Mouse (Mus musculus) spleen, adult 2 months (tissue): Measurements from ENCODE around the gene Xkr7.

Source experiments
- CTCF ChIP-seq: fragments of 200-500 bp; IDR thresholded peaks from 2 replicates; pipeline ENCODE4 v1.5.1; 2011; ENCODE audit warnings: mild to moderate bottlenecking, inconsistent platforms; ENCODE audit not compliant: insufficient read depth, insufficient read length, insufficient replicate concordance; ENCODE audit errors: extremely low read depth
- POLR2A ChIP-seq: fragments of 200-500 bp; IDR thresholded peaks from 2 replicates; pipeline ENCODE4 v1.6.1; 2011; ENCODE audit warnings: low read depth, low read length, inconsistent platforms

DNA sequence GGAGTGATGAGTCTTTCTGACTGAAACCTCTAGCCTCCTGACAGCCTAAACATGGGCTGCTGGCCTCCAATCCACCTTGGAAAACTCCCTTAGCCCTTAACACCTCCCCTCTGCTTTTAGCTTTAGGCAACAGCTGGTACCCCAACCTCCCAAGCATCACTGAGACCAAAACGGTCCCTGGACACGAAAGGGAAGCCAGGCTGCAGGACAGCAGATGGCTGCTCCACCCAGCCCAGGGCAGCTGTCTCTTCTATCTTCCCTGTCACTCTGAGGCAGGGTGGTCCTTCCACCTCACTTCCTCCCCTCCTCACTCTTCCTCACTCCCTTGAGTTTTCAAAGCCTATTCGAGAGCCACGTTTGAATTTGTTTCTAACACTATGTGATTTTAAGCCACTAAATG, 1.2 kb upstream of the Xkr7 start:
- TF ChIP-seq CTCF (no peak), POLR2A (no peak)
